Mouse (Mus musculus): ENCODE measurements at regions not wholly inside any gene's neighbourhood (a gene's known extent, or its start where the extent isn't known, plus 50 kb on each side); places are given as distances from the start of the nearest gene placed in this dataset.
A peak's percentile ranks its signal among the peaks of the same experiment; 100 is the strongest.
"Not testable (repeated sequence)": the region's sequence is repeated elsewhere in the genome, so short reads cannot be mapped to it uniquely, and the experiment has no call there.

GRCm38 (mm10) chr6:109125447-109125846 is 297.0 kb downstream of the Edem1 start:
- DNase-seq: no peak

GRCm38 (mm10) chr6:109127203-109127602 is 298.8 kb downstream of the Edem1 start:
- no peak for DNase-seq

- DNase-seq: no peak
Measured at GRCm38 (mm10) chr6:109146111-109146510, 317.7 kb downstream of the Edem1 start.

- DNase-seq: no peak
Measured at GRCm38 (mm10) chr6:109149043-109149442, 320.6 kb downstream of the Edem1 start.

DNA sequence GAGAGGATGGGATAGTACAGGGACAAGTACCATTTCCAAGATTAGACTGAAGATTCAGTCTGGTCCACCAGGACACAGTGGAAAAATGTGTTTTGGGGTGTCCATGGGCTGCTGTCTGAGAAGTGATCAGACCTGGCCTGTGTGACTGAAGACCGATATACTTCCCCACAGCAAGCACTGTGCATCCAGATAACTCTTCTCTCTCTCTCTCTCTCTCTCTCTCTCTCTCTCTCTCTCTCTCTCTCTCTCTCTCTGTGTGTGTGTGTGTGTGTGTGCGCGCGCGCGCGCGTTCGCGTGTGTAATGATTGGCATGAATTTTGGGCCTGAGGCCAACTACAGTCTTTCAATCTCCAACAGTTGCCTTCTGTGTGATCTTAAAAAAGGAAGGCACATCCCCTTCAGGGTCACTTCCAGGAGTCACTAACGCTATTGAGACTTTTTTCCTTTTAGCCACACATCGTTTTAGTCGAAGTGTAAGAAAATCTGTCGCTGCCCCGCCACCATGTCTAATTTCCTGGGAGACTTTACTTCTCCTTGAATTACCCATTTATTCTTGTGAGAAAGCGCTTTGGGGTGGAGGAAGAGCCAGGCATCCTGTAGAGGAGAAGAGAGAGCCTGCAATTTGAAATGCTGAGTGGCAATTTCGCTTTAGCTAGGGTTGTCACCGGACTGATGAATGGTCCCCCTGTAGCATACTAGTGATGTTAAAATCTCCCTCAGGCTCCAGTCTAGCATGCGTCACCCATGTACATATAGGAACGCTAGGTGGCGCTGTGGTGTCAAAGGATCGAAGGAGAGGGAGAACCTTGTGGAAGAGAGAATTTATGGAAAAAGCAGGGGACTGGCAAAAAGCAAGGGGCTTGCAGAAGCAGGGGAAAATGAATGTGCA is 321.8 kb downstream of the Edem1 start:
- DNase-seq: peak; percentile 68

- no peak for DNase-seq
Measured at GRCm38 (mm10) chr6:109150912-109151256, 322.4 kb downstream of the Edem1 start.

DNA sequence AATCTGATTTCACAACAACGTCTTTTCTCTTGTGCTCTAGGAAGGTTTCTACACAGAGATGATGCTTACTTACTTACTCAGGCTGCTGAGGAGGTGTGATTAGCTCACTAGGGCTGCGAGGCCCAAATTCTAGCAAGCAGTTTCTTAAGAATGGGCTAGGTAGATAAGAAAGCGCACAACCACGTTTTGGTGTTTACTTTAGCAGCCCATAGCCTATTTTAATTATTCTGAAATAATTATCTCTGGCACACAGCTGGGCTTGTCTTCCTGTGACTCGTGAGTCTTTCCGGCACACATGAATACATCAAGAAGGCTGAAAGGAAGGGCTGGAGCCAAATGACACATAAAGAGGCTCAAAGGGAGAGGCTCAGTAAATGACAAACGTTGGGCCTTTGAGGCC is 325.2 kb downstream of the Edem1 start:
- DNase-seq: no peak

GRCm38 (mm10) chr6:109159561-109159960 is 331.1 kb downstream of the Edem1 start:
- no peak for DNase-seq

- no peak for DNase-seq
Measured at GRCm38 (mm10) chr6:109167439-109167838, 339.0 kb downstream of the Edem1 start.

- no peak for DNase-seq
Measured at GRCm38 (mm10) chr6:109172104-109172850, 343.8 kb downstream of the Edem1 start.

GRCm38 (mm10) chr6:109173015-109173414 is 344.6 kb downstream of the Edem1 start:
- DNase-seq: no peak

- no peak for DNase-seq
Measured at GRCm38 (mm10) chr6:109176876-109177275, 348.4 kb downstream of the Edem1 start.

DNA sequence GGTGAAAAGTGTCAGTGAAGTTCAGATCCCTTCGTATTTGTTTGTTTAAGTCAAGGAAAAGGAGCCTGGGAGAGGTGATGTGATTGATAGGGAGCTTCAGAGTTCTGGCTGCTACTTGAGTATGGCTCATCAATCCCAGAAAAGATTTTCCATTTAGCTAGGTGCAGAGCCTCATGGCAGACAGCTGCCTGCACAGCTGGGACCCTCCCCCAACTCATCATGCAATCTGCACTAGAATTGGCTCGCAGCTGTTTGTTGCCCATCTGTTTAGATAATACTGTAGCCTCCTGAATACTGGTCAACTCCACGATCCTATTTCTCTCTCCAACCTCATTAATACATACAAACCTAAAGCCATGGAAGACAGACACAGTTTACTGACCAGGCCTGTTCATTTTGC is 354.4 kb downstream of the Edem1 start:
- no peak for DNase-seq

- not testable (repeated sequence) for DNase-seq
Measured at GRCm38 (mm10) chr6:109193061-109193460, 364.6 kb downstream of the Edem1 start.

DNA sequence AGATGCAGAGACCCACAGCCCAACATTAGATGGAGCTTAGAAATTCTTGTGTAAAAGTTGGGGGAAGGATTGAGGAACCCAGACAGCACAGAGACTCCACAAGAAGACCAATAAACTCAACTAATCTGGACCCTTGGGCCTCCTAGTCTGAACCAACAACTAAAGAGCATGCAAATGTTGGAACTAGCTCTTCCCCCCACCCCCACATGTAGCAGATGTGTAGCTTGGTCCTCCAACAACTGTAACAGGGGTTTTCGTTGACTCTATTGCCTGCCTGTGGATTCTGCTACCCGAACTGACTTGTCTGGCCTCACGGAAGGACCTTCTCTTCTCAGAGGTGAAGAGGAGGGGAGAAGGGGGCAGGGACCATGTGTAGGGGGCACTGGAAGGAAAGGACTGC is 365.2 kb downstream of the Edem1 start:
- no peak for DNase-seq

- DNase-seq: no peak
Measured at GRCm38 (mm10) chr6:109209699-109210098, 381.3 kb downstream of the Edem1 start.

DNA sequence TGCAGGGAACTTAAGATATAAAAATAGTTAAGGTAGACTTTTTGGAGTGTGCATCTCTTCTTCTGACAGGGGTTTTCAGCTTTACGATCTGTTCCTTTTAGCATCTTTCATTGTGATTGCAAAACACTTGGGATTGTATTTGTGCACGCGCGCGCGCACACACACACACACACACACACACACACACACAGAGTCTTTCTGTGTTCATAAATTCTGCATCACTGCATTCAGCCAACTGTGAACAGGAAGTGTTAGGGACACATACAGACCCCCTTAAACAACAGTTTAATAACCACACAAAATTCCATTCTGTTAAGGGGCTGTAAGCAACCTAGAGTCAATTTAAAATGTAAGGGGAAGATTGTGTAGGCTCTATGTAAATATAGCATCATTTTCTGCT is 401.9 kb downstream of the Edem1 start:
- DNase-seq: no peak

- DNase-seq: no peak
Measured at GRCm38 (mm10) chr6:109233426-109233825, 405.0 kb downstream of the Edem1 start.

- DNase-seq: no peak
Measured at GRCm38 (mm10) chr6:109245666-109246065, 417.2 kb downstream of the Edem1 start.

GRCm38 (mm10) chr6:109246510-109246909 is 418.1 kb downstream of the Edem1 start:
- not testable (repeated sequence) for DNase-seq

All from cerebellum, adult 9-10 months (tissue).